Mouse (Mus musculus) kidney, postnatal 25 days (tissue): Measurements from ENCODE around the gene Cdkl5.
"Not testable (repeated sequence)": the region's sequence is repeated elsewhere in the genome, so short reads cannot be mapped to it uniquely, and the experiment has no call there.

Experiments used
- DNase-seq, 2 experiments: peaks; one replicate each; pipeline ENCODE4 v3.0.0; 2021; ENCODE audit warnings: mixed read lengths in 2 of 2

Gene Cdkl5

DNA sequence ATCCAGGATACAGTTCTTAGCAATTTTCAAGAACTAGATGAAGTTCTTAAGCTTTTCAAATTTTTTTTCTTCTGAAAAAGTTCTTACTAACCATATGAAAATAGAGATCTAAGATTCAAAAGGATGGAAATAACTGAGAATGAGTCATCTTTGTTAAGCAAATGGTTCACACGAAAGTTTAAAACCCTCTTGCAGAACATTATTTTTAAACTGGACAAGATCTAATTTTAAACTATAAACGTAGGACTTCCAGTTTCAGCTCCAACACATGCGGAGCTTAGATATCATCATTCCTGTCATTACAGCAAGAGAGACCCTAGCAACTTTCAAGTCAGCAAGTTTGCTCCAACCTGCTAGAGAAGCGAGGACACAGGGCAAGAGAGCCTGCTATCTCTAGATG, 88.0 kb downstream of the Cdkl5 start:
- no peak for DNase-seq

DNA sequence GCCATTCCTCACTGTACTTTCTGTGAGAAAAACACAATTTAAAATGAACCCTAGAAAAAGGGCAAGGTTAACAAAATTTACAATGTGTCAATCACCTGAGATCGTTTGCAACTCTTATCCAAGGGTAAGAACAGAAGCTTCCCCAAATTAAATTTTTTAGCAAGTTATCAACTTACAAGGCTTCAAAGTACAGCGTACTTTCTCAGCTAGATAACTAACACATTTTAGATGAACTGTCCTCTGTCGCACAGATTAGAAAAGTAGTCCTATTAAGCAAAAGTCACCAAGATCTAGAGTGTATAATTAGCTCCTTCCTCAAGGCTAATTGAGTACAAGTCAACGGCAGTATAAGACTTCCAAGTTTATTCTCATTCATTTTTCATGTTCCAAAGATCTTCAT, 88.6 kb downstream of the Cdkl5 start:
- DNase-seq = no peak

DNA sequence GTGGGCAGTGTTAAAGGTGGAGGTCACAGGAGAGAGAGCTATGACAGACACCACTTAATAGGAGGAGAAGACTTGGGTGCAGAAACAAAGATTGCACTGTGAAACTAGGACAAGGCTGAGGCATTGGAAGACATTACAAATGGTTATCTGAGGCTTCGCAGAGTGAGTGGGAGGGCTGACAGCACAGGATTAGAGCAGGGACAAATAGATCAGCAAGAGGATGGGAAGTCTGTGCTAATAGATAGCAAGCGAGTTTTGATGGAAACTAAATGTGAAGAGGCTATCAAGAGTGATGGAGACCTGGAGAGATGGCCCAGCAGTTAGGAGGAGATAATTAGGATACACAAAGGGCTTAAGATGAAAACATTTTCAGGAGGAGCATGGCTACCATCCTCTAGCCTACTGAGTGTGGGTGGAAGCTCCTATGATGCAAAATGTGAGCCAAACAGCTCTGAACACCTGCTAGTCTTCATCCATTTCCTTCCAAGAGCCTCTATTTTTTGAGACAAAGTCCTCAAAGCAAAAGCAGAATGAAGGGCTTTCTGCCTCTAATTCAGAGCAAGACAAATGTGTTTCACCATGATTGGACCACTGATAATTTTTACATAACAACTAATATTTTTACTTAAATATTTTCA, 89.3 kb downstream of the Cdkl5 start:
- DNase-seq = no peak

DNA sequence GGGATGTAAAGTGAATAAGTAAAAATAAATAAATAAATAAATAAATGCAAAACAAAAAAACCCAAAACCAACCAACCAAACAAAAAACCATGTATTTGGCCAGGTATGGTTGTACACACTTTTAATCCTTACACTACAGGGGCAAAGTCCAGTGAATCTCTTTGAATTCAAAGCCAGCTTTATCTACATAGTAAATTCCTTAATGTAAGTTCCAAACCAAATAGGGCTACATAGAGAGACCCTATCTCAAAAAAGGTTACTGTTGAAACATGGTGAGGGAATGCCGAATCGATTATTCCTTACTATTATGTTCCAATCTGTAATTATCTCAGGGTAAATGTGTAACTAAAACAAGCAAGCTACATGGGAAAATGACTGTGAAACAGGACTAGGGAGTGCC, 93.4 kb downstream of the Cdkl5 start:
- DNase-seq = no peak

DNA sequence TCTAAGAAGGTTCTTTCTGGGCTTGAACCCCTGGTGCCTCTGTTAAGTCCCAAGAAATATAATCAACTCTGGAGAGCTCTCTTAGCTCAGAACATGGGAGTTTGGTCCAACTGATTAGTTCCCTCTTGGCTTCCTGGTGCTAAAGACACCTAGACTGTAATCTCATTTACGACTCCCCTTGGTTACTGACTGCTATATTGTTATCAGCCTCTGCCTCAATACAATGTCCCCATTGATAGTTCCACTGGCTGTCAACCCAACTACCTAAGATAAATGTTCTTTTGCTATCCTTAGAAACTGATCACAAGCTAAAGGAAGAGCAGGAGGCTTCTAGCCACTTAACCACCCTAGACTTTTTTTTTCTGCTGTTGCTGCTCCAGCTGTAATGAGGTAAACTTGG, 102.4 kb downstream of the Cdkl5 start:
- DNase-seq = no peak

DNA sequence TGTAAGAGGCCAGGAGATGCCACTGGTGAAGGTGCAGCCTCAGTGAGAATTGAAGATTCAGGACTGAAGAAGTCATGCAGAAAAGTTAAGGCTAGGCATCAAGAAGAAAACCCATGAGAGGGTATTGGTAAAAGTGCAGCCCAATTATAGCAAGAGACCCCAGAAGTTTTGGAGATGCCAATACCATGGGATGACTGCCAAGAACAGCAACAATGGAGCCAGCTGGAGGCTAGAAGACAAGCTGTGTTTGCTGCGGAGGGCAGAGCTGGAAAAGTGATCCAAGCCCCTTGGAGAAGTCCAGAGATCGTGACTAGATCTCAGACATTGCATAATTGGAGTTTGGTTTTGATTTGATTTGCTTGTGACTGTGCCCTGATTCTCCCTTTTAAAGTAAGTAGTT, 108.2 kb downstream of the Cdkl5 start:
- DNase-seq = no peak

DNA sequence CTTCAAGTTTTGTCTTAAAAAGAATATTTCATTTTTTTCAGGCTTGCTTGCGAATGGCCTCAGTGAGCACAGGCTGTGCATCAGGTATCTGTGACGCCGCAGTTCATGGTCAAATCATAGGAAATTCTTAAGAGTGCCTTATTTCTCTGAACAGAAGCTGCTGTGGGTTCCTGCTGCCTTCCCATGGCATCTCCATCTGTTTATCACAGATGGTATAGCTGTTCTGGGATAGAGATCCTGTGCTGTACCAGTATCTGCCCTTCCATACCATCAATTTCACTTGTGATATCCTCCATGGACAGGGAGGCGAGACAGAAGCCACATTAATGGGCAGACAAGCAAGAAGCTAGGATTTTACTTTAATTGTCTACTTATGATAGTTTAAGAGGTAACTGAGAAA, 127.9 kb downstream of the Cdkl5 start:
- DNase-seq = no peak

DNA sequence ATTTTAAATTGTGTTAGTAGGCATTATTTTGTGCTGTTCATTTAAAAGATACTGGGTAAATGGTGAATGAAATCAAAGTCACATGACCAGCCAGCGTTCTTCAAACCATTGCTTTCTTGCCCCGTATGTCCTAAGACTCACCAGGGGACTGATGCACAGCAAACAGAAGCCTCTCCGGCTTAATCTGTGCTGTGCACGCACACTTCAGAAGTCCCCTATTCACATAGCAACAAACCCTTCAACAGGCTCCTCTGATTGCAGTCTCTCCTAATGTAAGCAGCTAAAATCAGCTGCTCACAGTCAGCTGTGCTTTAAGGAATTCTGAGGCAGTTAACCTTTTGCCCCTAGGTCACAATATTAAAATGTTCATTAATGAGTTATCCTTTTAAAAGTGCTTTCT, 129.5 kb downstream of the Cdkl5 start:
- DNase-seq = no peak

DNA sequence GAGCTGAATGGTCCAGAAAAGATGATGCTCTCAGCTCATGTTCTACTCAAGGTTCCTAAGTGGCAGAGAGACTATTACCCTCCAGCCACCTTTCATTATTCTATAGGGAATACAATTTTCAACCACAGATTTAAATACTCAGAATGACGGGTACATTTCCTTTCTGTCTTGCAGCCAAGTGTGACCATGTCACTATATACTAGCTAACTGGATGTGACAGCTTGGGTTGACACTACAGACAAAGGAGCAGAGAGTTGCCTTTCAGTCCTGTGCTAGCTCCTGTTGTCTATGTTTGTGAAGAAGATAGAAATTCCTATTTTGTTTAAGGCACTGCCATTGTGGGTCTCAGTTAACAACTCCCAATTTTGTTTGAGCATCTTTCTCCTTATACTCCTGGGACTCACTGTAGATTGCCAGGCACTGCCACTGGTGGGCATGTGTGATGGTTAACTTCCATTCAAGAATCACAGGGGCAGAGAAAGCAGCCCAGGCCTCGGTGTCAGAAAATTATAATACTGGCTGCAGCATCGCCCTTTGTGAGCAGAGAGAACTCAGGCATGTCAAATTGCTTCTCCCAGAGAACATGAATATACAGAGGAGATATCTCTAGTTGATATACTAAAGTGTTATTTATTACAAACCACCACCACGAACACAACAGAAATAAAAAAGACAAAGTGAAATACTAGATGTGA, 130.7 kb downstream of the Cdkl5 start:
- no peak for DNase-seq

DNA sequence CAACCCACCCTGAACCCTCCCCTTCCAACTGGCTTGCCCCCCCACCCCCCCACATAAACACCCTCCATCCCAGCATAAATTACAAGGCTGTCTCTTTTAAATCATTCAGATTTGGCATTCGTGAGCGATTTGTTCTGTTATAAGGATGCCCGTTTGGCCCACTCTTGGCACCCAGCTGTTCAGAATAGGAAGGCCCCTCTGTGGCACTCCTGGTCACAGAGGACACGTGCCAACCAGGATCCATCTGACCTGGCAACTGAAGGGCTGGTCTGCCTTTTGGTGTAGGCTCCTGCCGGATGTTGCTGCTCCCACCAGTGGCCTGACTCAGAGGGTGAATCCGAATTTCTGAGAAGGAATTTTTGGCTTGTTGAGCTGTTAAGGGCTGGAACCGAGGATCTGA, 186.3 kb downstream of the Cdkl5 start:
- DNase-seq = no peak

DNA sequence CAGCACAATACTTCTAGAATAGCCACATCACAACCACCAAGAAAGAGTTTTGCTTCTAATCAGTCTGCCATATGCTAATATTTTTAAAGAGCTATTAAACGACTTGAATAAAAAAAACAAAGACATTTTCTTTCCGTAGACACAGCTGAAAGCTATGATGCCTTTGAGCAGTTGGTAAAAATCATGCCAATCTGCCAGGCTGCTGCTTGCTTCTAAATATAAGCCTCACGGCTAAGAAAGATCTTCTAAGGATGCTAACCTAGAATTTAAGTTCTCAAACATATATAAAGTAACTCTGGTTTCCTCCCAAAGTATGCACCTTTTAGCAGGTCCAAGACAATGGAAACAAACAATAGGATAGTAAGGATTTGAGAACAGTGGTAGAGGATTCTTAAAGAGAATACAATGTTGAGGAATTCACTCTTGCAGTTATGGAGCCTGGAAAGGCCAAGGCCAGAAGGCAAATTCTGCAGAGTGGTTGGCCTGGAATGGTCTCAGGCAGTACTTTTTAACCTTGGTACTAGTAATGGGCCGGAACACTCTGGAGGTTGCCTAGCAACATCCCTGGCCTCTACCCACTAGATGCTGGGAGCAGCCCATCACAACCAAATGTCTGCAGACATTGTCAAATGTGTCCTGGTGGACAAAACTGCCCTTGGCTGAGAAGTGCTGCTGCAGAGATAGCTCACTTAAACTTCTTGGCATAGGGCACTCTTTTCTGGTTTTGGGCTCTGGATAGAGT, 189.9 kb downstream of the Cdkl5 start:
- DNase-seq = peak in 1 of 2 experiments; percentile 37

DNA sequence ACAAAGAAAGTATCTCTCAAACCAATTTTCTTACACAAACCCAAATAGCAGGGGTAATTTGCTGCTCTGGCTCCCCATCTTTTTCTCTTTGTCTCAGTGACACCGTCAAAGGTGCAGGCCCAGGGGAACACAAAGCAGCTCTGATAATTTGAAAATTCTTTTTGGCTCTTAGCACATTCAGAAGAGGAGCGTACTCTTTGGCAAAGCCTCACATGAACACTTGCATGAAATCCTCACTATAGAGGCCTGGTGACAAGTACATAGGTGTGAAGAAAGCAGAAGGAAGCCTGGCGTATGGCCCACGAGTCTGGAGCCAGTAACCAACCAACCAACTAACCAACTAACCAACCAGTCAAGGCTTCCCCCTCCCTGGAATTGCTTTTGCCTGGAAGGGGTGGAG, 199.6 kb downstream of the Cdkl5 start:
- DNase-seq = no peak

DNA sequence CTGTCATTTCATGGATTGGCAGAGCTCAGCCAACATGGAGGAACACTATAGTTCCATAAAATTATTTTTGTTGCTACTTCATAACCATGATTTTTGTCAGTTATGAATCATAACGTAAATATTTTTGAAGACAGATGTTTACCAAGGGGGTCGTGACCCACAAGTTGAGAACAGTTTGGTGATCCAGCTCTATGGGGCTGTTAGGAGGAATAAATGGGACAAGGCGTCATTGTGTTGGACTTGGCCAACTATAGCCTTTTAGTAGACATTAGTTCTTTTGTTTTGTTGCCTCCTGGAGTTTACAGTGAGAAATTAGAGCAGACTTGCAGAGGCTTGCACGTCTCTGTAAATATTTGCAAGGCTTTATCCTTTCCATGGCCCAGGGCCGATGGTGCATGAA, 212.2 kb downstream of the Cdkl5 start:
- no peak for DNase-seq

DNA sequence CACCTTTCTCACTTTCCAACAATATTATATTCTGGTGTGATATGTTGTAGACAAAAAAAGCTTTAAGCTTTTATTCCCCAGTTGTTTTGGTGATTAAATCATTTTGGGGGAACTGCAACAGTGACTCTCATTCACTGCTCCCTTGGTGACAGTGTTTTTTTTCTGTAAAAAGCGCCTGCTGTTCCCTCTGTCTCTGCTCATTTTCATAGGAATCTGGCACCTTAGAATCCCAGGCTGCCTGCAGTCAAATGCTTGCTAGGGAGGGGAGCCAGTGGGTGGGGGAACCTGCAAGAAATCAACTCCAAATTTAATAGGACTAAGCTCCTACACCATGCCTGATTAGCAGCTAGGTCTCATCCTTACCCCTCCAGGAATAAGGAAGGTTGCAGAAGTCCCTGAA, 221.5 kb downstream of the Cdkl5 start:
- no peak for DNase-seq

DNA sequence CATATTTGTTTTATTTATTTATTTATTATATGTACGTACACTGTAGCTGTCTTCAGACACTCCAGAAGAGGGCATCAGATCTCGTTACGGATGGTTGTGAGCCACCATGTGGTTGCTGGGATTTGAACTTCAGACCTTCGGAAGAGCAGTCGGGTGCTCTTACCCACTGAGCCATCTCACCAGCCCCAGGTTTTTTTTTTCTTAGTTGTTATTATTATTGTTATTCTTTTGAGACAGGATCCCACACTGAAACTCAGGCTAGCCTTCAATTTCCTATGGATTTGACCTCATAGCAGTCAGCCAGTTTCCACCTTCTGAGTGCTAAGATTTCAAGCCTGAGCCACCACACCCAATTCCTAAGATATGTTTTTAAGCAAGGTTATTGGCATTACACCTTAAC, 224.9 kb downstream of the Cdkl5 start:
- not testable (repeated sequence) for DNase-seq

DNA sequence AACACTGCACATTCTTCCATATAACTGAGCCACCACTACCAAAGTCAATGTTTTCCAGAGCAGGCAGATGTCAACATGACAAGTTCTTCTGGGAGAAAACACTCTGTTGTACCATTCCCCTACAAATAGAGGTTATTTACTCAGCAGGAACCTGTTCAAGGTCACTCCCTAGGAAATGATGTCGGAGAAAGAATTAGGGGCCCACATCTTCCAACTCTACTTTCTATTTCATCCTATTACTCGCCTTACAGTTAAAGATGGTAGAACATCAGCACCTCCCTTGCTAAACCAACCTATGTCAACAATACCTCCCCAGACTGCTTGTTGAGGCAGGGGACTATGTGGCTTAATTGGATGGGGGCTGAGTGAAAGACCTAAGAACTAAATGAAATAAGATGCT, 226.8 kb downstream of the Cdkl5 start, which contains the start of gene Rs1:
Gene Rs1, plus strand, starts transcription at position 301 of the 400 bp plus-strand sequence.
- DNase-seq = no peak

DNA sequence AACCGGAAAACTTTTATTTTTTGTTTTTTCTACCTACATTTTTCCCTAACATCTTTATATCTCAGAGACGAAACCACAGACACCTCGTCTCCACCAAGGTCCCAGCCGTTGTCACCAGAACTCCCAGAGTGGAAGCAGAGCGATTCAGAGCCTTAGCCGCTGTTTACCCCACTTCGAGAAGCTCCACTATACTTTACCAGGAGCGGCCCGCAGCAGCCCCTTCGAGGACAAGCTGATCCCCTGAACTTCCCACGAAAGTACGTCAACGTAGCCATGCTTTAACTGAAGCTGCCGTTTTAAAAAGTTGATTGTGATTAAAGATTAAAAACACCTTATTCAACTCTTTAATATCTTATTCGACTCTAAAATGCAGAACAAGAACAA, 228.3 kb downstream of the Cdkl5 start:
- DNase-seq = peak in 1 of 2 experiments; percentile 59

DNA sequence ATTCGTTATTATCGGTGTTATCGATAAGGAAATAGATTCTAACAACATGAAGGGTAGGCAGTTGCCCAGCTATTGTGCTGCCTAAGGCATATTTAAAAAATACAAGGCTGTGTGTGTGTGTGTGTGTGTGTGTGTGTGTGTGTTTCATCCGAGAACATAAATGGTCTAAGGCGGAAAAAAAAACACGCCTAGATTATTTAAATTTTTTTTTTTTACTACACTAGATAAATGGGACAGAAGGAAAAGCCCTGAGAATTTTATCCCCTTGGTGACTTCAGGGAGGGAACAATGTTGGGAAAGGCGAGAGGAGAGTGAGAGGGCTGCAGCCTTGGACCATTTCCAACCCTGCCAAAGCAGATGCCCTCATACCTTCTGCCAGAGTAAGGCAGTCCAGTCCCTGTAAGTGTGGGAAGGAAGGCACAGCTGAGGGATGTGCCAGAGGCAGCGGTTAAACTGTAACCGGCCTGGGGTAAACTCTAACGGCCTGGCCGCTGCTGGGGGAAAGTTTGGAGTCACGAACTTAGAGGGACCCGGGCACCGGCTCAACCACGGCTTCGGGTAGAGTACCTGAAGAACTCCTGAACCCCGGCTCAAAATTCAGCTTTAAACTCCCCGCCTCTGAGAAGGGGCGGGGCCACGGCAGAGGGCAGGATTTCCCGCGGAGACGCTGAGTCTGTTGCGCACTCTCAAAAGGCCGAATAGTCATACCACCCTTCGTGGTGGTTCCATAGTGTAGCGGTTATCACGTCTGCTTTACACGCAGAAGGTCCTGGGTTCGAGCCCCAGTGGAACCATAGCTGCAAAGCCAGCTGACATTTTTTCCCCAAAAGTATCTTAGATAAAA, 228.9 kb downstream of the Cdkl5 start:
- DNase-seq = peak; percentile 90 to 94

DNA sequence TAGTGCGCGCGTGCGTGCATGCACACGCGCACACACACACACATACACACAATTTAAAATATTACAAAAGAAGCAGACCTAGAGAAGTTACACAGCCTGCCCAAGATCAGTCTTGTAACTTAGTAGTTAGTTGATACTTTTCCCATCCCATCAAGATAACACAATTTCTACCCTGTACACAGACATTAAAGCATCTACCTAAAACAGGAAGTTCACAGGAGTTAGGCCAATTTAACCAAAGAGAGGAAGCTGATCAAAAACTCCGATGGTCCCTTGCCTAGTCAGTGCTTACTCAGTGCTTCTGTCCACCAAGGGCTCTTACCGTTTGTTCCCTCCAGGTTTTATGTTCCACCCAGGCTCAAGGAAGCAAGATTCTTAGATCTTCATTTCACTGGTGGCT, 243.7 kb downstream of the Cdkl5 start:
- no peak for DNase-seq

DNA sequence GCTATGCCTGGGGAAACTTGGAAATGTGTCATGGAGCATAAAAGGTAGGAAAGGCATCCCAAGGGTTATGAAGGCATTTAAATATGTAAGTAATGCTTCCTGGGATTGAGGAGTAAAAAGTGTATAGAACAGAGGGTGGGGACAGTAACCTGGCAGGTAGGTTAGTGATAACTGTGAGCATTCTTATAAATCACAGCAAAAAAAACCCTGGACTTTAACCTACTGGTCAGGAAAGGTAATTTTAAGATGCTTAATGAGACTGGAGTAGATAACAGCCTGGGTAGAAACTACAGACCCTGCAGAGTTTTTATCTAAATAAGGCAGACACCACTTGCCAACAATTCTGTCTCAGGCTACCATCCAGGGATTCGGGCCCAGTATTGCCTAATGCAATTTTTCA, 245.9 kb downstream of the Cdkl5 start:
- DNase-seq = no peak

DNA sequence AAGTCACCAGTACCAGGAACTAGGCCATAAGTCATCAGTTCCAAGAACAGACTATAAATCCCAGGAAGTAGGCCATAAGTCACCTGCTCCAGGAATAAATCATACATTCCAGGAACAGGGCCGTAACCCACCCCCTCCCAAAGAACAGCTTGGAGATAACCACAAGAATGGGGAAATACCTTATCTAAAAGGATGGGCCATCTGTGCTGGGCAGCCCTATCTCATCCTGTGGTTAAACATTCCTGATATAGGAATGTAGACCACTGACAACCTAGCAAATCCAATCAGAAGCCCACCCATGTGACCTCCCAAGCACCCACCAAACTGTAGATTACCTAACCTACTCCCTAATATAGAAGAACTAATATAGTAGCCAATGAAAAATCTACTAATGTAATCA, 249.1 kb downstream of the Cdkl5 start:
- DNase-seq = no peak

DNA sequence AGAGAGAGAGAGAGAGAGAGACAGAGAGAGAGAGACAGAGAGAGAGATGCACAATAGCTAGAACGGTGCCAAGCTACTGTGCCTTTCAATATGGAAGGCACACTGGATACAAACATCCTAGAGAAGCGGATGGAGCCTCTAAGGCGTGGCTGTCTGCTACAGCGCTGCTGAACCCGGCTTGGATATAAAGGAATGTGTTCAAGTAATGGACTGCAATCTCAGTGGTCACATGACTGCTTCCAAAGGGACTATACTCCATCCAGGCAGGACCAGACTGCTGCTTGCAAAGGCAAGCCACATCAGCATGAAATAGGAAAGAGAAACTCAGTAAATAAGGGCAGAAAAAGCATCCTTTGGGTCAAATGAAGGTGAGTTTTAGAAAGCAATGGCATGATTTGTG, 258.9 kb downstream of the Cdkl5 start, which contains the start of gene Ppef1:
Gene Ppef1, minus strand, starts transcription at position 116 of the 400 bp plus-strand sequence.
- DNase-seq = no peak
